Mouse (Mus musculus) heart, postnatal 0 days (tissue): ENCODE measurements around the gene Dlst. TPM values are rescaled to one million over a fixed set of nuclear protein-coding genes. Genes with fewer than 3 reads are reported as not detected.

Source experiments
- ATAC-seq: fragments of 200-750 bp; cut with Nextera tagmentation; 2 replicates; pipeline ENCODE4 v1.8.0; 2017; ENCODE audit warnings: low read depth, moderate number of reproducible peaks, moderate library complexity; ENCODE audit not compliant: insufficient read depth
- DNase-seq: peaks from one replicate; pipeline ENCODE4 v3.0.0-alpha.2; 2016; ENCODE audit warnings: low spot score
- H3K27ac ChIP-seq: fragments of 300-500 bp; sonication (generic); 2 replicates; pipeline ENCODE4 v1.5.1; 2014; ENCODE audit warnings: low read depth, mild to moderate bottlenecking
- H3K27me3 ChIP-seq: fragments of 300-500 bp; sonication (generic); 2 replicates; pipeline ENCODE4 v1.6.1; 2014; ENCODE audit warnings: low read length, mixed read lengths; ENCODE audit not compliant: control insufficient read depth, insufficient read depth
- H3K36me3 ChIP-seq: fragments of 300-500 bp; sonication (generic); replicated peaks from 2 replicates; pipeline ENCODE4 v1.6.1; 2014; ENCODE audit warnings: low read length, mixed read lengths; ENCODE audit not compliant: control insufficient read depth, insufficient read depth
- H3K4me1 ChIP-seq: fragments of 300-500 bp; sonication (generic); 2 replicates; pipeline ENCODE4 v1.6.1; 2014; ENCODE audit warnings: antibody characterized with exemption; ENCODE audit not compliant: control insufficient read depth, insufficient read depth
- H3K4me2 ChIP-seq: fragments of 300-500 bp; sonication (generic); 2 replicates; pipeline ENCODE4 v1.6.1; 2014; ENCODE audit warnings: low read depth, mild to moderate bottlenecking, low read length, moderate library complexity
- H3K4me3 ChIP-seq: fragments of 300-500 bp; sonication (generic); 2 replicates; pipeline ENCODE4 v1.5.1; 2014; ENCODE audit warnings: low read depth, low read length
- H3K9ac ChIP-seq: fragments of 300-500 bp; sonication (generic); replicated peaks from 2 replicates; pipeline ENCODE4 v1.6.1; 2014; ENCODE audit warnings: low read depth, low read length, mixed read lengths
- H3K9me3 ChIP-seq: fragments of 300-500 bp; sonication (generic); replicated peaks from 2 replicates; pipeline ENCODE4 v1.6.1; 2016; ENCODE audit warnings: low read length; ENCODE audit not compliant: control insufficient read depth
- CTCF ChIP-seq: IDR thresholded peaks from 2 replicates; pipeline ENCODE4 v1.5.1; 2016; ENCODE audit warnings: antibody characterized with exemption, control low read depth, low read depth
- EP300 ChIP-seq: IDR thresholded peaks from 2 replicates; pipeline ENCODE4 v1.6.1; 2016; ENCODE audit warnings: antibody characterized with exemption, low read depth
- WGBS: fragments of 180-500 bp; shearing (Covaris S2); extraction: QIAGEN DNeasy Blood & Tissue Kit; methylation state at CpG from one replicate; pipeline ENCODE4 v1.1.7; 2014; 5-methylcytosine and 5-hydroxymethylcytosine counted together
- polyA plus RNA-seq: library from polyadenylated mRNA; unstranded; fragments of >200 nt; fragmentation: Nextera tagmentation; extraction: Ambion mirVana; gene quantifications from 2 replicates; pipeline ENCODE4 v1.2.1, GENCODE M21; 2015
- total RNA-seq: library from RNA; depleted of rRNA; stranded (reverse); fragments of >200 nt; gene quantifications from 2 replicates; pipeline ENCODE4 v1.2.3, GENCODE M21; 2014; ENCODE audit warnings: low replicate concordance; rRNA removed

Gene Dlst
- total RNA-seq: 341 and 343 TPM in 2 replicates
- polyA plus RNA-seq: 255 and 269 TPM in 2 replicates

- under 1% methylated on average over 78 of the region's 83 CpGs for WGBS
- peak; percentile 56; the same call in 1 of the 2 replicates for TF ChIP-seq EP300
- no peak for TF ChIP-seq CTCF
- peak within 1 kb of the TSS; percentile 99 for H3K4me3 ChIP-seq
- H3K9me3 ChIP-seq: no peaks in the 10 kb centered on the region
- DNase-seq (peak; percentile 88), ATAC-seq (peak; percentile 96)
- peak within 1 kb of the TSS; percentile 84 for H3K4me2 ChIP-seq
- H3K9ac ChIP-seq: peak within 1 kb of the TSS; percentile 99
- H3K27me3 ChIP-seq: no peaks in the 10 kb centered on the region
- H3K27ac ChIP-seq: peak within 1 kb of the TSS; percentile 95
- H3K4me1 ChIP-seq: peaks cover 31% of the 10 kb centered on the region
- peaks cover 15% of the 10 kb centered on the region for H3K36me3 ChIP-seq
These were observed at the start of gene Dlst, which contains the start of gene Prox2 for GRCm38 (mm10) chr12:85110698-85111592. Gene Dlst, plus strand, starts transcription at chr12:85110833. Gene Prox2, minus strand, starts transcription at chr12:85110759.

GRCm38 (mm10) chr12:85071043-85071442 is 39.6 kb upstream of the Dlst start:
- DNase-seq: no peak
- H3K4me2 ChIP-seq: no peak overlapping the region
- ATAC-seq: no peak
- H3K27ac ChIP-seq: no peak overlapping the region
- no peaks in the 10 kb centered on the region for H3K4me1 ChIP-seq
- no peak overlapping the region for H3K4me3 ChIP-seq
- no peaks in the 10 kb centered on the region for H3K9me3 ChIP-seq
- H3K27me3 ChIP-seq: no peaks in the 10 kb centered on the region
- H3K36me3 ChIP-seq: peaks cover 40% of the 10 kb centered on the region
- TF ChIP-seq EP300: no peak
- TF ChIP-seq CTCF: no peak
- no peak overlapping the region for H3K9ac ChIP-seq

- no peak overlapping the region for H3K27ac ChIP-seq
- no peak for TF ChIP-seq CTCF
- no peak for TF ChIP-seq EP300
- no peaks in the 10 kb centered on the region for H3K9me3 ChIP-seq
- no peak overlapping the region for H3K4me3 ChIP-seq
- H3K4me2 ChIP-seq: no peak overlapping the region
- H3K4me1 ChIP-seq: no peaks in the 10 kb centered on the region
- ATAC-seq (no peak), DNase-seq (no peak)
- H3K36me3 ChIP-seq: peaks cover 13% of the 10 kb centered on the region
- no peak overlapping the region for H3K9ac ChIP-seq
- no peaks in the 10 kb centered on the region for H3K27me3 ChIP-seq
- 87% methylated on average over 3 of the region's 3 CpGs for WGBS
These were observed 33.5 kb upstream of the Dlst start for GRCm38 (mm10) chr12:85077100-85077499.

- Histone ChIP-seq H3K9ac (no peak overlapping the region), H3K4me2 (no peak overlapping the region), H3K27ac (no peak overlapping the region), H3K9me3 (no peaks in the 10 kb centered on the region), H3K4me3 (no peak overlapping the region), H3K36me3 (peaks cover 21% of the 10 kb centered on the region), H3K27me3 (no peaks in the 10 kb centered on the region), H3K4me1 (no peaks in the 10 kb centered on the region)
- ATAC-seq: no peak
- TF ChIP-seq CTCF: no peak
- DNase-seq: no peak
- 52% methylated on average over 2 of the region's 2 CpGs for WGBS
These were observed 26.4 kb upstream of the Dlst start for GRCm38 (mm10) chr12:85084257-85084656.

GRCm38 (mm10) chr12:85084941-85085340 is 25.7 kb upstream of the Dlst start:
- H3K27ac ChIP-seq: no peak overlapping the region

More at GRCm38 (mm10) chr12:85084941-85085340, 25.7 kb upstream of the Dlst start:
- DNase-seq (no peak), ATAC-seq (no peak)
- WGBS: 65% methylated on average over 4 of the region's 4 CpGs
- no peaks in the 10 kb centered on the region for H3K9me3 ChIP-seq
- H3K4me3 ChIP-seq: no peak overlapping the region
- no peaks in the 10 kb centered on the region for H3K27me3 ChIP-seq
- TF ChIP-seq CTCF (no peak), EP300 (no peak)
- H3K4me2 ChIP-seq: no peak overlapping the region
- H3K4me1 ChIP-seq: no peaks in the 10 kb centered on the region
- peaks cover 21% of the 10 kb centered on the region for H3K36me3 ChIP-seq
- H3K9ac ChIP-seq: no peak overlapping the region
